In genomic region chr1:87671483-87671882, GRCm38 (mm10) we compare ENCODE assay signal across 19 mouse cellular contexts. TPM values are rescaled to one million over a fixed set of nuclear protein-coding genes. Genes with fewer than 3 reads are reported as not detected.
DNase-seq lines count a peak whose midpoint lies in the region; ATAC-seq lines count a peak whose summit lies in the region.
"Had no signal": no experiment of that assay in that cellular context is flagged by ENCODE, and none has a peak within 500 bp of the region (broad histone marks: within the 10 kb centered on the region; RNA-seq: fewer than 3 reads in every experiment).

No protein-coding gene starts in this region.

- H3K27ac ChIP-seq in hindbrain, embryonic 15.5 days (replicated peaks) = peak overlapping the region; percentile 27; the same call in 1 of the 2 replicates
- H3K27ac ChIP-seq in hindbrain, embryonic 11.5 days (ENCODE audit: low read depth, low read length) = no peak overlapping the region
- H3K27ac ChIP-seq in neural tube, embryonic 13.5 days (replicated peaks) = 0 out of 2 replicates have a peak overlapping the region, but pooled peaks have one; percentile 6
- peak overlapping the region; percentile 39; the same call in 1 of the 2 replicates for H3K27ac ChIP-seq in neural tube, embryonic 14.5 days (ENCODE audit: low read depth, low read length)
- H3K27ac ChIP-seq: embryonic facial prominence, embryonic 15.5 days; forebrain, embryonic 10.5 days; forebrain, embryonic 15.5 days; heart, embryonic 10.5 days had no signal

- no peaks in the 10 kb centered on the region for H3K9me3 ChIP-seq in hindbrain, embryonic 15.5 days
- H3K9me3 ChIP-seq in hindbrain, embryonic 11.5 days (ENCODE audit: control insufficient read depth, low read length) = no peaks in the 10 kb centered on the region
- no peaks in the 10 kb centered on the region for H3K9me3 ChIP-seq in neural tube, embryonic 13.5 days
- no peaks in the 10 kb centered on the region for H3K9me3 ChIP-seq in neural tube, embryonic 14.5 days (ENCODE audit: control insufficient read depth, low read length)
- H3K9me3 ChIP-seq: embryonic facial prominence, embryonic 15.5 days; forebrain, embryonic 10.5 days; forebrain, embryonic 15.5 days; heart, embryonic 10.5 days had no signal

- WGBS in hindbrain, embryonic 15.5 days = 39% methylated on average over 4 of the region's 4 CpGs
- 59% methylated on average over 4 of the region's 4 CpGs for WGBS in hindbrain, embryonic 11.5 days
- WGBS in neural tube, embryonic 13.5 days = 48% methylated on average over 4 of the region's 4 CpGs
- WGBS in neural tube, embryonic 14.5 days = 44% methylated on average over 4 of the region's 4 CpGs

- DNase-seq in hindbrain, embryonic 11.5 days (ENCODE audit: low spot score) = no peak
- DNase-seq in neural tube, embryonic 10.5 days (ENCODE audit: extremely low spot score, low spot score) = no peak
- DNase-seq in cerebellum, postnatal 14 days = no peak
- DNase-seq: adrenal gland, adult 2 months; adrenal gland, postnatal 25 days; cerebellum, adult 2 months; cerebellum, postnatal 10 days; embryo, embryonic 11 days; gastrocnemius, postnatal 10 days; heart, adult 18-20 months; heart, postnatal 10 days had no signal

- H3K27me3 ChIP-seq in hindbrain, embryonic 15.5 days = no peaks in the 10 kb centered on the region
- no peaks in the 10 kb centered on the region for H3K27me3 ChIP-seq in hindbrain, embryonic 11.5 days (ENCODE audit: control insufficient read depth, insufficient read depth, low read length)
- no peaks in the 10 kb centered on the region for H3K27me3 ChIP-seq in neural tube, embryonic 13.5 days
- H3K27me3 ChIP-seq in neural tube, embryonic 14.5 days (ENCODE audit: control insufficient read depth, insufficient read depth, low read length) = no peaks in the 10 kb centered on the region
- H3K27me3 ChIP-seq: embryonic facial prominence, embryonic 15.5 days; forebrain, embryonic 15.5 days had no signal

- no peaks in the 10 kb centered on the region for H3K36me3 ChIP-seq in hindbrain, embryonic 15.5 days
- H3K36me3 ChIP-seq in hindbrain, embryonic 11.5 days (ENCODE audit: control insufficient read depth, insufficient read depth, low read length) = no peaks in the 10 kb centered on the region
- no peaks in the 10 kb centered on the region for H3K36me3 ChIP-seq in neural tube, embryonic 13.5 days
- no peaks in the 10 kb centered on the region for H3K36me3 ChIP-seq in neural tube, embryonic 14.5 days (ENCODE audit: control insufficient read depth, insufficient read depth, low read length)
- H3K36me3 ChIP-seq: embryonic facial prominence, embryonic 15.5 days; forebrain, embryonic 10.5 days; forebrain, embryonic 15.5 days; heart, embryonic 10.5 days had no signal

- H3K4me2 ChIP-seq in hindbrain, embryonic 15.5 days = no peak overlapping the region
- H3K4me2 ChIP-seq in hindbrain, embryonic 11.5 days (replicated peaks; ENCODE audit: low read depth, low read length) = no peak overlapping the region
- H3K4me2 ChIP-seq in neural tube, embryonic 13.5 days = no peak overlapping the region
- no peak overlapping the region for H3K4me2 ChIP-seq in neural tube, embryonic 14.5 days (ENCODE audit: low read depth, low read length)
- H3K4me2 ChIP-seq: embryonic facial prominence, embryonic 15.5 days; forebrain, embryonic 15.5 days had no signal

- ATAC-seq in hindbrain, embryonic 15.5 days (ENCODE audit: low FRiP score, low read depth) = peak; percentile 59; the same call in 1 of the 2 replicates
- ATAC-seq in hindbrain, embryonic 11.5 days (ENCODE audit: low FRiP score) = no peak
- ATAC-seq in neural tube, embryonic 13.5 days (ENCODE audit: low read depth) = peak; percentile 63; the same call in 1 of the 2 replicates
- ATAC-seq in neural tube, embryonic 14.5 days (ENCODE audit: low read depth) = peak; percentile 61
- ATAC-seq: forebrain, embryonic 15.5 days had no signal

- no peak overlapping the region for H3K9ac ChIP-seq in hindbrain, embryonic 15.5 days
- no peak overlapping the region for H3K9ac ChIP-seq in hindbrain, embryonic 11.5 days (ENCODE audit: low read depth, low read length)
- H3K9ac ChIP-seq in neural tube, embryonic 13.5 days = no peak overlapping the region
- no peak overlapping the region for H3K9ac ChIP-seq in neural tube, embryonic 14.5 days (replicated peaks; ENCODE audit: low read depth, low read length)
- H3K9ac ChIP-seq: embryonic facial prominence, embryonic 15.5 days; forebrain, embryonic 15.5 days had no signal

- H3K4me3 ChIP-seq in hindbrain, embryonic 15.5 days = no peak overlapping the region
- no peak overlapping the region for H3K4me3 ChIP-seq in hindbrain, embryonic 11.5 days (ENCODE audit: low read depth, low read length)
- no peak overlapping the region for H3K4me3 ChIP-seq in neural tube, embryonic 13.5 days
- no peak overlapping the region for H3K4me3 ChIP-seq in neural tube, embryonic 14.5 days (ENCODE audit: low read depth, low read length)
- H3K4me3 ChIP-seq: embryonic facial prominence, embryonic 15.5 days; erythroblast, embryonic 14.5 days; forebrain, embryonic 10.5 days; forebrain, embryonic 15.5 days; heart, embryonic 10.5 days had no signal

- peaks cover 11% of the 10 kb centered on the region; the same call in 1 of the 2 replicates for H3K4me1 ChIP-seq in hindbrain, embryonic 15.5 days (replicated peaks)
- H3K4me1 ChIP-seq in hindbrain, embryonic 11.5 days (replicated peaks; ENCODE audit: control insufficient read depth, insufficient read depth, low read length) = no peaks in the 10 kb centered on the region
- H3K4me1 ChIP-seq in neural tube, embryonic 13.5 days (replicated peaks) = peaks cover 11% of the 10 kb centered on the region
- peaks cover 4% of the 10 kb centered on the region; the same call in 1 of the 2 replicates for H3K4me1 ChIP-seq in neural tube, embryonic 14.5 days (ENCODE audit: control insufficient read depth, insufficient read depth, low read length)
- H3K4me1 ChIP-seq: embryonic facial prominence, embryonic 15.5 days; forebrain, embryonic 10.5 days; forebrain, embryonic 15.5 days; heart, embryonic 10.5 days had no signal

RNA-seq across cellular contexts. Expression of gene Inpp5d, which starts 51.4 kb away (rescaled TPM):
- polyA plus RNA-seq in hindbrain, embryonic 15.5 days (2015; fragmentation: Nextera tagmentation; extraction: Ambion mirVana) = 4.1 and 4.7 TPM in 2 replicates
- 3.7 and 4.2 TPM in 2 replicates for polyA plus RNA-seq in hindbrain, embryonic 11.5 days (2014; fragmentation: Nextera tagmentation; extraction: Ambion mirVana)
- polyA plus RNA-seq in neural tube, embryonic 13.5 days (2015; fragmentation: Nextera tagmentation; extraction: Ambion mirVana) = 3.6 and 7.0 TPM in 2 replicates
- 3.1 and 4.4 TPM in 2 replicates for polyA plus RNA-seq in neural tube, embryonic 14.5 days (2014; fragmentation: Nextera tagmentation; extraction: Ambion mirVana)
